Mouse (Mus musculus) kidney, adult 18-20 months (tissue): ENCODE measurements around the gene Rab3ip.

Experiments
- DNase-seq: peaks from one replicate; pipeline ENCODE4 v3.0.0; 2021

Rab3ip gene

DNA sequence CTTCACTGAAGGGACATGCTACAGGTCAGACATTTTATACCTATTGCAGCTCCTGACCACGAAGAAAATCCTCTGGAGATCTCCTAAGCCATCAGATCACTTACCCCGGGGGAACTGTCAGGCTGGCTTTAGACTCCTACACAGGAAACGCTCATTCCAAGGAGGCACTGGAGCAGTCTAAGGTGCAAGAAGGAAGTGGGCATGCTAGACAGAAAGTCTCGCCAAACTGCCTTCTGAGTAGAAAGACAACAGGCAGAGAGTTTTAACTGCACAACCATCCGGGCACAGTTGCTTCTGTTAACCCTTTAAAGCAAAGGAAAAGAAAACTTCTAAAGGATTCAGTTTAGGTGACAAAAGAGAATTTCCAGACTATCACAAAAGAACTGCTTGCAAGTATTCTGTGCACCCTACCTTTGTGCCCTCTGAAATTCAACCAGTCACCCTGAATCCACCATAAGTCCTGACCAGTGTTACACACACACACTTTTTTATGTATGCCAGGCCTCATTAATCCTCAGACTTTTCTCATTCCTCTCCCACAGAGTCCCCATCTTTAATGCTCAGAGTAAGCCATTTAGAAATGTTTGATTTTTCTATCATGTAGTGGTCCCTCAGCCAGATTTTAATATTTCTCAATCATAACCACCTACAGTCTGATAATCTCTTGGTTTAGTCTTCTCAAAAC lies 7.4 kb upstream of the Rab3ip start:
- no peak for DNase-seq

DNA sequence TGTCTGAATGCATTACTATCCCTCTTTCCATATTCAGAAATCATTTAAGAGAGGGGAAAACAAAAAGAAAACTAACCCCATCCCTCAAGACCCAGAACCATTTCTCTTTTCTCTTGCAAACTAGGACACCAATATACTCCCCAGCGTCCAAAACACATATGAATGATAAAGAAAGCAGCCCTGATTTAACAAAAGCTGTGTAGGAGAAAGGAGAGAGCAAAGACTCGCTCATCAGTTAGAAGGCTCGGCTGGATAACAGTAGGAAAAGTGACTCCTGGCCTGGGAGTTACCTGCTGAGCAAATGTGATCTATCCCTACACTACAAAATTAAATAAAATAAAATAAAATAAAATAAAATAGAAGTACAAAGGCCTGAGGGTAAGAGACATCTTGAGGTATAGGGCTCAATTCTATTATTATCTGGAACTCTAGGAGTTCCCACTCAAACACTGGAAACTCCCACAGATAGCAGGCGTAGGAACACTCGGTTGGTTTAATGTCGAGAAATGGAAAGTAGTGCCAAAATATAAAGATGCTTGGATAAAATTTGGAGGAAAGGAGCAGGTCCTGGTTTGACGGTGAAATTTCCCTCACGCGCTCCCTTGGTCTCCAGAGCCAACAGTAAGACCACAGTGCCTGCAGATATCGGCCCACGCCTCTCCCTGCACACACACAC lies 6.1 kb upstream of the Rab3ip start:
- DNase-seq, result no peak

DNA sequence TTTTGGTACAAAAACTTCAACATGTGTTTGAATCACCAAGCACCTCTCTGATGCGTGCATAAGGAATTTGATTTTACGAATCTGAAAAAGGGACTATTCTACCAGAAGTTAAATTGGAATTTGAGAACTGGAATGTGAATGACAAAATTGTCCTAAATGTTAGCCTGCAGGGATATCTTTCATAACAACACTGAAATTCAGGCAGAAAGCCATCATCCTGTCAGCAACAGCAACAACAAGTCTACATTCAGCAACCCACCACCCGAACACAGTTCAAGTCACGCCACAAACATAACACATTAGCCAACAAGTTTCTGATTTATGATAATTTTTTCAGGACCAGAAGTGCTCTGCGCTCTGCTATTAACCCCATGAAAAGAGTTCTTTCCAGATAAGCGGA lies 4.6 kb upstream of the Rab3ip start:
- DNase-seq, result no peak

DNA sequence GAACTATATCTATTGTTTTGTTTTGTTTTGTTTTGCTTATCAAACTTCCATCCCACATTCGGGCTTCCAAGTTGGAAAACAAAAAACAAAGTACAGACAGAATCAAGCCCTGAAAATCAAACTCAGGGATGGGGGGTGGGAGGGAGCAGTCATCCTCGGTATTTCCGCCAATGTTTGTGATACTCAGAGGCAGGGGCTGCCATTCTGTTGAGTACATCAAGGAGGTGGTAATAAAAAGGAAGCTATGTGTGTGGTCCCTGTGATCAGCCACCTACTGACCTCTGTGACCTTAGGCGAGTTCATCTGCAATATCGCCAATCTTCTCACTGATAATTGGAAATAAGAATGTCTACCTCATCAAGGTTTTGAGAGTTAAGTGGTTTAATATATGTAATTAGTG lies 317 bp upstream of the Rab3ip start:
- no peak for DNase-seq

DNA sequence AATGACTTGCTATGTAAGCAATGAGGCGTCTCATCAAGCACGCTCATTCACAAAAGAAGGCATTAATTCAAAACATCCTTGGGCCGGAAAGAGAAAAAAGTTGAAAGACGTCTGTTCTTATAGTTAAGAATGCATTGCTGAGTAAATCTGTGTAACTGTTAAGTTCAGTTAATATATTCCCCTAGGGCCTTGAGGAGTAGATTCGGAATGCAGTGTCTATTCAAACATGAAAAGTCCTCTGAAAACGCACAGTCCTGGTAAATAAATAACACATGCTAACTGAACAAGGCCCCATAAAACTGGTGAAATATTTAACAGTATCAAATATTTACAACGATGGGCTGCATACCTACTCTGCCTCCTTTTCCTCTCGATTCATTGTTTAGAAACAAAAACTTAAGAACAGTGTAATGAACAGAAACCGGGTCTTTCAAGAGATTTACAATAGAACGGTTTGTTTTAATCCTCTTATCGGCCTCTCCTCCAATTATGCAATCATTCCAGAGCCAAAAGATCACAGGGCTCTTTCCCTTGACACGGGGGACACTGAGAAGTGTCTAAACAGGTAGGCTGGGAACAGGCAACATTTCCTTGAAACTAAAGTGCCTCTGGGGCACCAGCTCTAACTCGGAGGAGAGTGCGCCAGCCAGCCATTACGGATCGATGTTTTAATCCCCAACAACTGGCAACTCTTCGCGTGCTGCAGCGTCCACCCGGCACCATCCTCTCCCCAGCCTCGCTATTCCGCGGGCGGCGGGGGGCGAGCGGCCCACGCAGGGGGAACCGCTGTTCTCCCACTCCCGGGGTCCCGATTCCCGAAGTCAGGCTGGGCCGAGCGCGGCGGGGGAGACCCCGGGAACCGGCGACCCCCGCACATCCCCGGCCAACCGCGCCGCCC lies 1.2 kb downstream of the Rab3ip start:
- DNase-seq, result no peak

DNA sequence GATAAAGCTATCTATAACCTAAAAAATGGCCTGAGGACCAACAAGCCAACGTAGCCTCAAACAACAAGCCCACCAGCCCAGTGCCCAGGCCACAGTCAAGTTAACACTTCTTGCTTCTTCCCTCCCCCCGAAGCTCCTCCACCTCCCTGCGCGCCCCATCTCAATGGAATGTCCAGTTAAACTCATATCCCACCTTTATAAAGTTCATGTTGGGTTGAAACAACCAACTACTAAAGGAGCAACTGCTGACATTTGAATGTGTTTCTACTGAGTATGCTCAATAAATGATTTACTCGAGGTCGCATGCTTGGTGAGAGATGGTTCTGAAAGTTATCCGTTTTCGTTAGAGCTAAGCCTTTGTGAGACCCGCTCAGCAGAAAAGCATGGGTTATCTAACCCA lies 2.2 kb downstream of the Rab3ip start:
- peak; percentile 44 for DNase-seq

DNA sequence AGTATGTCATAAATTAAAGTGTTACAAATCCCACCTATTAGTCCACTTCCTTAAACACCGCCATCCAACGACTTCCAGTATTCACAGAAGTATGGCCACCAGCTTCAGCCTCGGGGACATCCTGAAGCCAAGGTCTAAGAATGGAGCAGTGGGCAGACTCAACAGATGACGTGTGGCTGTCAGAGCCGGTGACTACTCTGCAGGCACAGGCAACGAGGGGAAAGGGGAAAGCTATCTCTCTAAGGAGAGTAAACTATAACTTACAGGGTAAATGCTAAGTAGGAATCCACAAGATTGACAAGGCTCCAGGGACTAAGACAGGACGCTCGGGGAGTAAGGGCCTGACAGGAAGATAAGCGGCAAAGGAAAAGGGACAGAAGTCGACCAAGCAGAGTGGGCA lies 5.6 kb downstream of the Rab3ip start:
- peak; percentile 36 for DNase-seq

DNA sequence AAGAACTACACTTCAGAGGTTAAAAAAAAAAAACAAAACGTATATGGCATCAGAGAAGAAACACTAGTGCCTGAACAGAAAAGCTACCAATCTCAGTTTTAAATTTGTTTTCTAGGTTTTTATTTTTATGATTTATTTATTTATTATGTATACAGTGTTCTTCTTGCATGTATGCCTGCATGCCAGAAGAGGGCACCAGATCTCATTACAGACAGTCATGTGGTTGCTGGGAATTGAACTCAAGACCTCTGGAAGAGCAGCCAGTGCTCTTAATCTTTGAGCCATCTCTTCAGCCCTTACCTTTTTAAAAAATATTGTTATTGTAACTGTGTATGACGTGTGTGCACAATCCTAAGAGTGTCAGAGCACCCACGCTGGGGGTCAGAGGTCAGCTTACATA lies 6.4 kb downstream of the Rab3ip start:
- DNase-seq, result no peak

DNA sequence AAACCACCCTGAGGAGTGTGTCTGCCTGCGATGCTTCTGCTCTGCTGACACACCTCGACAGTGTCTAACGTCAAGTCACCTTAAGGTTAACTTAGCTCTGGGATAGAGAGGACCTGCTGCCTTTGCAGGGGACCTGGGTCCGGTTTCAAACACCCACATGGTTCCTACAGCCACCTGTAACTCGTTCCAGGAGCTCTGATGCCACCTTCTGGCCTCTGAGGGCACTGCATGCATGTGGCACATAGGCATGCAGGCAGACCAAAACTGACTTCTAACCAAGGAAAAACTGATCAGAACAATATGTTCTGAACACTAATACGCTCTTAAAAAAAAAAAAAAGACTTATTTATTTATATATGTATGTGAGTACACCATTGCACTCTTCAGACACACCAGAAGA lies 7.5 kb downstream of the Rab3ip start:
- no peak for DNase-seq

DNA sequence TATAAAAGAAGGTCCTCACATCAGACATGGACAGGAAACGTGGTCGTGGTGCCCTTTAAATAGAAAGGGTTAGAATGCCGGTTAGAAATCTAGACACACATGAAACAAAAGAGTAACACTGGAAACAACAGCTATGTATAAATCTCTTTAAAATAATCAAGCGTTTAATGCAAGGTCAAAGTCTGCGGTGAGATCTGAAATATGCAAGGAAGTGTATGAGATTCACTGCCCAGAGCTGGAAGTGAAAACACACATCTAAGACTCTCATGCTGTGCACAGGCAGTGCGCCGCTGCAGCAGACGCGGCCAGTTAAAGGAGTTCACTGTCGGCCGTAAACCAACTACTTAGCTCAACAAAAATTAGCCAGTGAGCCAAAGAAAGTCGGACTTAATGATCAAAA lies 15.5 kb downstream of the Rab3ip start:
- DNase-seq, result no peak

DNA sequence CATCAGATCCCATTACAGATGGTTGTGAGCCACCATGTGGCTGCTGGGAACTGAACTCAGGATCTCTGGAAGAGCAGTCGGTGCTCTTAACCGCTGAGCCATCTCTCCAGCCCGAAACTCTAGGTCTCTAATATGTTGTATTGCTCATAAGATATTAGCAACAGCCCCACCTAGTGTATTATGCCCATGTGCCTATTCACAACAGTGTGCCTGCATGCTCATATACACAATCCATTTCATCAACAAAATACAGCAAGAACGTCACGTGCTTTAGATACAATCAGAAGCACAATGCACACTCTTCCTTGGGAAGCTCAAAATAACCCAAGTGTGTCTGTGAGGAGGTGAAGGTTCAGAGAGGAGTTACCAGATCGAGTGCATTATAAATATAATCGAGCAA lies 16.8 kb downstream of the Rab3ip start:
- DNase-seq, result no peak

DNA sequence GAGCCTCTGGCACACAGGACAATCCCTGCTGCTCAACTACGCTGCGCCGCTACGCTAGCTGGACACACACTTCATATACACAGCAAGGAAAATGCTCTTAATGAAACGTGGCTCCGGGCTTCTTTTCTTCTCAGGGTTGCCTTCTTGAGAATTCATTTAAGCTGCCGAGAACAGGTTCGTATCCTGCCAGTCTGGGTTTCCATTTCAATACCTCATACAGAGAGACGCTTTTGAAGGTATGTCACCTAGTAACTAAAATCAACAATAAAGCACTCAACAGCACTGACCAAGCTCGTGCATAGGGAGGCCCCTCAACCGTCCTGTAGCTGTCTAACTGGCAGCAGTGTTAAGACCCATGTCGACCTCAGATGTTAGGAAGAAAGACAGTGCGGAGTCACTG lies 18.2 kb downstream of the Rab3ip start:
- no peak for DNase-seq

DNA sequence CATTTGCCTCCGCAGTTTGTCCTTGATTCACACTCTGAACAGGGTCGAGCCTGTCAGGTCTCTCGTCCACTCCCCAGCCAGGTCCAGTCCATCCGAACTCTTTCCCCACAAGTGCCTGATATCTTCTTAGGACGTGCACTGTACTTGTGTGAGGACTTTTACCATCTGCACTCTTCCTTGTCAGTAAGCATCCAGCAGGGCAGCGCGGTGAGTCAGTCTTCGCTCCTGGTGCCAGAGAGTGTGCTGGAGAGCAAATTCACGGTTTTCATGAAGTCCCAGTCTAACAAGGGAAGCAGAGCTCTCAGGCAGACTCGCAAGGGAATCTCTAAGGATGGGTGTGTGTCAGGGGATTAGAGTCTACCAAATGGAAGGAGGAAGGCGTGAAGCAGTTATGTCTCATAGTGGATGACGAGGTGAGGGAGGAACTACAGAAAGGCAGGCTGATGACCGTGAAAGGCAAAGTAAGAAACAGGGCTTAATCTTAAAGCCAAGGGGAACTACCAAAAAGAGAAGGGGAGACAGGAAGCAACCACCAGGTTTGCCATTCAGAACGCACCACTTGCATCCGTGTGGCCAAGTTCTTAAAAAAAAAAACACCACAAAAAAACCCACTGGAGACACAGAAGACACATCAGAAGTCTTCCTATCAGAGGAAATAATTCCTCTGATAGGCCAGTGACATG lies 18.9 kb downstream of the Rab3ip start:
- DNase-seq, result no peak

DNA sequence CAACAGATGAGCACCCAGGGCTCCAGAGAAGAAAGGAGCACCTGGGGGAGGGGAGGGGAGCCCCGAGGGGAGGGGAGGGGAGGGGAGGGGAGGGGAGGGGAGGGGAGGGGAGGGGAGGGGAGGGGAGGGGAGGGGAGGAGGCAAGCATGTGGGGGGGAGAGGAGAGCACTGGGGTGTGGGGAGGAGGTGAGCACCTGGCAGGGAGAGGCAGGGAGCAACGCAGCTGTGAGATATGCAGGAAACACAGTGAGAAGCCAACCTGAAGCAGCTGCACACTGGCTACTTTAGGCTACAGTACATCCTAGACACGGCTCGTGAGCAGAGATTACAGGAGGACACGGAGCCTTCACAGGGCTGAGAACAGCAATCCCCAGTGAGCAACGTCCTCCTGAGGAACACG lies 19.6 kb downstream of the Rab3ip start:
- DNase-seq, result no peak

DNA sequence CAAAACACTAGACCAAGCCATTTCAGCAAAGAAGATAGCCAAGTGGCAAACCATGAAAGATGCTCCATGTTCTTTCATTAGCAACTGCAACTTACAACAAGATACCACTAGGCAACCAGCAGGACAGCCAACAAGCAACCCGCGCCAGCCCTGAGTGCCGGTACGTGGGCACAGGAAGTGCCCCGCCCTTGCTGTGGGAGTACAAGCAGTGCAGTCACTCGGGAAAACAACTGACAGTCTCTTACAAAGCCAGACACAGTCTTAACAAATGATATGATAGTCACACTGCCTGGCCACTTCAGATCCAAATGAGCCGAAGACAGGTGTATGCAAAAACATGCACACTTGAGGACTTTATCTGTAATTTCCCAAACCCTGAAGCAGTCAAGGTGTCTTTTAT lies 20.1 kb downstream of the Rab3ip start:
- DNase-seq, result no peak

DNA sequence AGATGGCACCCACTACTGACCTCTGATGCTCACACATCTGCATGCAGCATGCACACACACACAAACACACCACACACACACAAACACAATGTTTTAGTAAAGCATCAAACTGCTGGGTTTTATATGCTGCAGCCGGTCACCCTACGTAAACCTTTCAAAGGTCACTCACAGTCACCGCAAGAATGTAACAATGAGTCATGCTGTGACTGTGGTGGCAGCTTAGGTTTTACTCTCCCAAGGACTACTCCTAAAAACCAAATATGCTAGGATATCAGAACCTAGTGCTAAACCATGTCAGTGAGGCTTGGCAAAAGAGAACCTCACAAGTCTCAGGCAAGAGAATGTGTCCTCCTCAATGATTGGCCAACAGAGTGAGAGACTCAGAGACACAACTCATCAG lies 21.7 kb downstream of the Rab3ip start:
- no peak for DNase-seq

DNA sequence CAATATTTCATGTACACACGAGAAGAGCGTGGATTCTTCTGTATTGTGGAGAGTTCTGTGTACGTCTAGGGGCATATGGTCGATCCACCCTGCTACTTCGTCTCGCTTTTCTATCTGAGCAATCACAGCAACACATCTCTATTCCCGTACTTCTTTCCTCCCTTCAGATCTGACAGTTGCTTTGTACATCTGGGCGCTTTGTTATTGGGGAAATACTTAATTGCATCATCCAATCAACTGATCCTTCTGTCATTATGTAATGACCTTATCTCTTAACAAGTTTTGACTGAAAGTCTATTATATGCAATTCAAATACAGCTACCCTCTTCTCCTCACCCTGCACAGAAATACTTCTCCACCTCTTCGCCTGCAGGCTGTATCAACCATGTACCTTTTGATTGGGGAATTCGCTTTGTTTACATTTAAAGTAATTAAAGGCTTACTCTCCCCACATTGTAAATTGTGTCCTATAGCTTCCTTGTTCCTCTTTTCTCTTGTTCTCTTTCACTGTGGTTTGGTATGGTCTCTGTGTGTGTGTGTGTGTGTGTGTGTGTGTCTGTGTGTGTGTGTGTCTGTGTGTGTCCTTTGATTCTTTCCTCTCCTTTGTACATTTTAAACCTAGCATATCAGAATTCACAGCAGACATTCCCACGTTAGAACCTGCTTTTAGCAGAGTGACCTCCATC lies 24.0 kb downstream of the Rab3ip start:
- DNase-seq, result no peak

DNA sequence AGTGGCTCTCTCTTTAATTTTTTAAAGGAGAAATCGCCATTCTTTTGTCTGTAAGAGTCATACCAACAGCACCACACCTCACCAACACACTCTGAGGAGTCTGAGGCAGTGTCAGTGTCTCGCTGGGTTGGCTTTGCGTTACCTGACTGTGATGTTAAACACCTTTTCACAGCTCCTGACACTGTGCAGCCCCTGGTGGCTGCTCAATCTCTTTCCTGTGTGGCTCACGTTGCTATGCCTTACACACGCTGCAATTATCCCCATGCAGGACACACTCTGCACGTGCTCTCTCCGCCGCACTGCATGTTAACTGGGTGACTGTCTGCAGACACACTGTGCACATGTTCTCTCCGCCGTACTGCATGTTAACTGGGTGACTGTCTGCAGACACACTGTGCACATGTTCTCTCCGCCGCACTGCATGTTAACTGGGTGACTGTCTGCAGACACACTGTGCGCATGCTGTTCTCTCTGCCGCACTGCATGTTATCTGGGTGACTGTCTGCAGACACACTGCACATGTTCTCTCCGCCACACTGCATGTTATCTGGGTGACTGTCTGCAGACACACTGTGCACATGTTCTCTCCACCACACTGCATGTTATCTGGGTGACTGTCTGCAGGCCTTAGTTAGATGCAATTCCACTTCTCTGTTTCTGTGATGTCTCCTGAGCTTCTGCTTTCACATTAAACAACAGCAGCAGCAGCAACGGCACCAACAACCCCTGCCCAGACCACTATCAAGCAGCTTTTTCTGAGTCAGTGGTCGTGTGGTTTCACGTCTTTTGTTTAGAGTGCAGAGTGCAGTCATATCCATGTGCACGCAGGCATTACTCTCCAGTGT lies 26.7 kb downstream of the Rab3ip start:
- DNase-seq, result no peak

DNA sequence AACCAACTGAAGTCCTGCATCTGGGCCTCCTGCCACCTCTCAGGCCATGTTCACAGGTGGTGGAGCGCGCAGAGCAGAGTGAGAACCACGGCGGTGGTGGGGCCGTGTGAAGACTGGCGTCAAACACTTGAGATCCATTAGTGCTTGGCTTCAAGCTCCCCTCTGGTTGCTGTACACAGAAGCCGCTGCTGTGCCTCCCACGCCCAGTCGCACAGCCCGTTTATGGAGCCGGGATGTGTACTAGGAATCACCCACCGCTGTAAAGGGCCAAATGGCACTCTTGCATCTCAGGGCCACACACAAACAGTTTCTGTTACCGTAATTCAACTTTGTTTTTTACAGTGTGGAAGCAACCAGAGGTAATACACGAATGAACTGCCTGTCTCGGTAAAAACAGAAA lies 28.4 kb downstream of the Rab3ip start:
- no peak for DNase-seq

DNA sequence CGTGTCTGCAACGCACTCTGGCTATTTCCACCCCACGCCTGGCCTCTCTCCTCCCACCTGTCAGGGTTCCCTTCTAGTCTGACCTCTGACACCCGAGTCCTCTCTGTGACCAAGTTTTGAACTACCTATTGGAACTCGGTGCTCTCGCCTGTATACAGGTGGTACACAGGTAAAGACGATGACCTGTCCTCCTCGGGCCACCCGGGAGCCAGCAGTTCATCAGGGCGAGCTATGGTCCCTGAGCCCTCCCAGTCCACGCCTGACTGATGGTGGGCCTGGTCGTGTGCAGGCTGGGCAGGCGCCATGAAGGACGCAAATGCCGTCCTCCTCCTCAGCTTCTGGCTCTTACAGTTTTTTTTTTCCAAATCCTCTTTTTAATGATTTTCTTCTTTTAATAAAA lies 29.2 kb downstream of the Rab3ip start:
- no peak for DNase-seq

DNA sequence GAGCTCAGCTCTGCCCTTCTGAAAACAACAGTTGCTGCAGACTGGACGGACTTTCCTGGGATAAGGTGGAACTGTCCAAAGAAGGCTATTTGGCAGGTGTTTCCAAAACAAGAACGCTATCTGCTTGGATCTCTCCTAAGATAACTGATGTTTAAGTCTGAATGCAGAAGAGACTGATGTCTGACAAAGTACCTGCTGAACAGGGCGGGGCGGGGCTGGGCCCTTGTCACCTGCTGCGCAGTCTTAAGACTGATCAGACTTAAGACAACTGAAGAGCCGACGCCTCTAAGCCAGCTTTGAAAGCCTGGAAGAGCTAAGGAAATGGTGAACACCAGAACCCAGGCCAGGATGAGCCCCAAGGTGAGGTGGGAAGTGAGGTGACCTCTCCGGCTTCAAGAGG lies 29.9 kb downstream of the Rab3ip start:
- DNase-seq, result no peak
